7 mouse cellular contexts compared by ENCODE assay signal in the genomic region with DNA sequence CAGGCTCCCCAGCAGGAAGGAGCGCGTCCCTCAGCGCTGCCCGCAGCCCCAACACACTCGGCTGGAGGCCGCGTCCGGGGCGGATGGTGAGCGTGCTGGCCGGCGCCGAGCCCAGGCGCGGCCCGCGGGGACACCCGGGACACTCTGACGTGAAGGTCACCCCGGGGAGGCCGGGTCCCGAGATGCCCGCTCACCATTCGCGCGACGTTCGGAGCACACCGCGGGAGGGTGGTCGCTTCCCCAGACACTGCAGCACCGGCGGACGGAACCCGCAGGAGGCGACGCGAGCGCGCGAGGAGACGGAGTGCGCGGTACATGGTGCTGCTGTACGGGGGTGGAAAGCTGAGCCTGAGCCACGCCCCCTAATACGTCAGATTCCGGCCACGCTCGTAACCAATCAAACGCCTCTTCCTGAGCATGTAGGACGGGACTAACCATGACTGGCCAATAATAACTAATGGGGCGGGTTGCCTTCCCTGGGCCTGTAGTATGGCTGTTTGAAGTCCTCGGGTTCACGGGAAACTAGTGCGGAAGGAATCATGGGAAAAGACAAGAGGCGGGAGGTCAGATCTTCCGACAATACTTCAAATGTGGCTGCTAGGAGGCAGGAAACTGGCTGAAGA. TPM values are rescaled to one million over a fixed set of nuclear protein-coding genes. Genes with fewer than 3 reads are reported as not detected.
DNase-seq lines count a peak whose midpoint lies in the region; ATAC-seq lines count a peak whose summit lies in the region.

Gene Fh1, minus strand, starts transcription at position 379 of the 623 bp plus-strand sequence.

- H3K27ac ChIP-seq in intestine, embryonic 16.5 days (ENCODE audit: low read length) = peak within 1 kb of the TSS; percentile 86
- H3K27ac ChIP-seq in midbrain, embryonic 11.5 days (ENCODE audit: low read depth, low read length) = peak within 1 kb of the TSS; percentile 60

- H3K9me3 ChIP-seq in intestine, embryonic 16.5 days (ENCODE audit: control insufficient read depth, low read length) = no peaks in the 10 kb centered on the region
- no peaks in the 10 kb centered on the region for H3K9me3 ChIP-seq in midbrain, embryonic 11.5 days (ENCODE audit: control insufficient read depth, low read length)

- DNase-seq in adrenal gland, adult 8-10 months = peak; percentile 96
- peak; percentile 96 for DNase-seq in embryo, embryonic 9.5 days (ENCODE audit: extremely low spot score)
- DNase-seq in gastrocnemius, postnatal 4 days (ENCODE audit: low spot score in 2 of 2) = peak; percentile 81 to 95
- peak; percentile 95 for DNase-seq in left cerebral cortex, postnatal 36 days (ENCODE audit: low spot score in 2 of 2)
- peak; percentile 98 for DNase-seq in midbrain, embryonic 11.5 days (ENCODE audit: low spot score, missing footprints)
- DNase-seq in skeletal muscle tissue, adult 2 months (ENCODE audit: low read depth, low spot score) = peak; percentile 97

- peaks cover 10% of the 10 kb centered on the region for H3K4me1 ChIP-seq in intestine, embryonic 16.5 days (ENCODE audit: control insufficient read depth, insufficient read depth, low read length)
- H3K4me1 ChIP-seq in midbrain, embryonic 11.5 days (ENCODE audit: control insufficient read depth, insufficient read depth, low read length) = peaks cover 6% of the 10 kb centered on the region

- H3K27me3 ChIP-seq in intestine, embryonic 16.5 days (replicated peaks; ENCODE audit: control insufficient read depth, insufficient read depth, low read length) = no peaks in the 10 kb centered on the region
- H3K27me3 ChIP-seq in midbrain, embryonic 11.5 days (ENCODE audit: control insufficient read depth, insufficient read depth, low read length) = no peaks in the 10 kb centered on the region

- peak within 1 kb of the TSS; percentile 82 for H3K4me2 ChIP-seq in intestine, embryonic 16.5 days (ENCODE audit: low read depth, low read length)
- peak within 1 kb of the TSS; percentile 82 for H3K4me2 ChIP-seq in midbrain, embryonic 11.5 days

- ATAC-seq in intestine, embryonic 16.5 days = peak; percentile 100
- ATAC-seq in midbrain, embryonic 11.5 days (ENCODE audit: low FRiP score) = peak; percentile 100

- peak within 1 kb of the TSS; percentile 95 for H3K9ac ChIP-seq in intestine, embryonic 16.5 days (ENCODE audit: low read depth, low read length)
- H3K9ac ChIP-seq in midbrain, embryonic 11.5 days (ENCODE audit: low read length) = peak within 1 kb of the TSS; percentile 90

- H3K4me3 ChIP-seq in intestine, embryonic 16.5 days (ENCODE audit: low read length) = peak within 1 kb of the TSS; percentile 96
- peak within 1 kb of the TSS; percentile 82 for H3K4me3 ChIP-seq in midbrain, embryonic 11.5 days (ENCODE audit: low read depth, low read length)

- WGBS in intestine, embryonic 16.5 days = under 1% methylated on average over 58 of the region's 58 CpGs
- under 1% methylated on average over 58 of the region's 58 CpGs for WGBS in midbrain, embryonic 11.5 days

- intact Hi-C loops in left cerebral cortex, postnatal 36 days (cut with DNase I) = no loop called here

- peaks cover 5% of the 10 kb centered on the region; the same call in 1 of the 2 replicates for H3K36me3 ChIP-seq in intestine, embryonic 16.5 days (ENCODE audit: control insufficient read depth, insufficient read depth, low read length)
- H3K36me3 ChIP-seq in midbrain, embryonic 11.5 days (ENCODE audit: control insufficient read depth, insufficient read depth, low read length) = no peaks in the 10 kb centered on the region

RNA-seq across cellular contexts. Expression of gene Fh1, which starts in this region (rescaled TPM):
- 100 to 1,000 TPM; 106 to 187 (median 148) TPM for total RNA-seq in adrenal gland, adult 8-10 months (2022)
- 100 to 1,000 TPM; 176 to 187 TPM for total RNA-seq in gastrocnemius, postnatal 4 days (2021)
- 176 TPM in 2 replicates for polyA plus RNA-seq in intestine, embryonic 16.5 days (2015; fragmentation: Nextera tagmentation; extraction: Ambion mirVana)
- total RNA-seq in left cerebral cortex, postnatal 36 days (2021) = 10 to 100 TPM; 73.1 to 79.9 TPM
- 85.3 and 109 TPM in 2 replicates for polyA plus RNA-seq in midbrain, embryonic 11.5 days (2014; fragmentation: Nextera tagmentation; extraction: Ambion mirVana)

Comparison
In these comparisons a context has a peak if more than half of its experiments do, and no peak if none do; other contexts are left out.
1. Peak in every context shown above with its lines: DNase-seq, ATAC-seq, H3K4me3 ChIP-seq and H3K27ac ChIP-seq.